Mouse (Mus musculus) brain, embryonic 18.5 days (tissue): ENCODE results near the gene Slc6a14.

Source experiments
- DNase-seq: peaks from one replicate; pipeline ENCODE4 v3.0.0-alpha.2; 2012; ENCODE audit warnings: low read depth, low spot score

Slc6a14 gene

DNA sequence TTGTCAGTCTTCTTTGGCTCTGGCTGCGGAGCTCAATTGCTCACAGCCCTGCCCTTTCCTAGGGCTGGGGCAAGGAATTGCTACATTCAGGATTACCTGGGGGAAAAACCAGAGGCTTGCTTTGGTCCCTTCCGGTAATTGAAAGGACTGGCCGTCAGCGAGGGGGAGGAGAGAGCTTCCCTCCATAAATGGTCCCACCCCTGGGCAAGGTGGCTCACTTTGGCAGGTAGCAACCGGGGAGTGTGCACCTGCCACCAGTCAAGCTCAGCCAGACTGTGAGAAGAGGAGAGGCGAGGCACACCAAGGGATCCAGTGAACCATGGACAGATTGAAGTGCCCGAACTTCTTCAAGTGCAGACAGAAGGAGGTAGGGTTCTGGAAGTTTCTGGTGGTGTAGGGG lies at the start of gene Slc6a14:
TSS of gene Slc6a14 (plus strand) at position 68 of the 400 bp plus-strand sequence.
- DNase-seq, result no peak

DNA sequence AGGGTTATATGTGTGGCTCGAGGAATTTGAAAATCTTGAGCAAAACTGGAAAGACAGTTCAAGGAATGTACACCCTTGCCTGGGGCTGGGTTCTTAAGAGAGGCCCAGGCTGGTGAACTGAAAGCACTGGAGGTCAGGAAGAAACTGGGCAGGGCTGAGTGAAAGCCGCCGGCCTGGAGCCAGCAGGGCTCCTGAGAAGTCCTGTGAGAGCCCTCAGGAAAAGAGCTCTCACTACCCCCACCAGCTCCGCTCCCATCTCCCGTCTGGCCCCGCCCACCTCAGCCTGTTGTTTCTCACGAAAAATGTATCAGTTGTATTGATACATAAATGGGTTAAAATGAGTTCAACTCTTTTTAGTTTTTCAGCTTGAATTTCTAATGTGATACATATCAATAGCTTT lies 43.8 kb upstream of the Slc6a14 start:
- DNase-seq, result no peak

DNA sequence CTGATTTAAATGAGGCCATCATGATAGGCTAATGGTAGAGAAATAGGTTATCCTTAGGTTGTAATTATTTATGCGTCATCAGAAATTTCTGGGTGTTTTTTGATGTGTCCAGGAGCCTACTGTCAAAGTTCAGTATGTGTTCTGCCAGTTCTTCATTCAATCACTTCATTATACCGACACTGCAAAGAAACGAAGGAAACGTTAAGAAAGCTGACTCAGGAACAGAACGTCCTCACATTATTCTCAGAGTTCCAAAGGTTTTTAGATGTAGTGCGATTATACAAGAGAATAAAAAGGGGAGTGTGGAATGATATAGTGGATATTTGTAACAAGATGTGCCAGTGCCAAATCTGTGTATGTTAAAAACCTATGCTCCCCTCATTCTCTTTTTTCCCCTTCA lies 19.5 kb upstream of the Slc6a14 start:
- DNase-seq, result no peak

DNA sequence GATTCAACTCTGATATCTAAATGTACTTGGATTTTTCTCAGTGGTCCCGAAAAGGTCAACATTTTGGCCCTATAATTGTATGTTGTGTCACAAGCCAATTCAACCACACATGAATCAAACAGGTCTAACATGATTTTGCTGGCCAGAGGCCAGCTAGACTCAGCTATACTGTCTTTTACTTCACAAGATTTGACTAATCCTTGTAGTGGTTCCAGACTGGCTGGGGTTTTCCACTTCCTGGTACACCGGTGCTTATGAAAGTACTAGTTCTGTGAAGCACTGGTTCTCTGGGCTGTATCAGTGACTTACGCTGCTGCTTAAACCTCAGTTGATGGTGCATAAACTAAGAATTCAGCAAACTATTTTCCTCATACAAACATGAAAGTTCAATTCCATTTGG lies 19.0 kb upstream of the Slc6a14 start:
- DNase-seq, result no peak

DNA sequence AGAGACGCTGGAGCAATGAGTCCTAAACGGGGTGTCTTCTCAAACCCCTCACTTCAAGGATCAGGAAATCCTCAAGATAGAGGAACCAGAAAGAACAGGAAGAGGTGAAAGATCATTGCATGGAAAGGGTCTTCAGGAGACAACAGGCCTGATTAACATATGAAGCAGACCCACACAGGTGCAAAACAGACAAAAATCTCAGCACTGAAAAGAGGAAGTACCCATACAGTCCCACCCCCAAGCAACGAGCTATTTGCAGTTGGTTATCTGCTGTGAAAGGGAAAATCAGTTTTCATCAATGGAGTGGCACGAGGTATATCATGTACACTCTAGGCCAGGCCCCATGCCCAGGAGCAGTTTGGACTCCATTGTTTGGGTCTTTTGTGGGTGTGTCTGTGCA lies 13.1 kb upstream of the Slc6a14 start:
- DNase-seq, result no peak

DNA sequence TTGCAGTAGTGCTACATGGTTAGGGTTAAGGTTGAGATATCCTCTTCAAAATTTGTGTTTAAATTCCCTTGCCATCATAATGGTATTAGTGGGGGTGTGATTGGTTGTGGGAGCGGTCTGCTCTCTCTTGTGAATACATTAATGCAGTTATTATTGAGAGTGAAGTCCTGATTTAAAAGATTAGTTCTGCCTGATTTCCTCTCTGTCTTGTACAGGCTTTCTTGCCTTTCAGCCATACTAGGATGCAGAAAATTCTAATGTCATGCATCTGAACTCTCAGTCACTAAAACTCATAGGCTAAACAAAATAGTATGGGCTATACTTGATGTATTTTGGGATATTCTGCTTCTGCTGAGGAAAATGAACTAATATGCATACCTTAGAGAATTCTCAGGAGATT lies 10.2 kb upstream of the Slc6a14 start:
- no peak for DNase-seq

DNA sequence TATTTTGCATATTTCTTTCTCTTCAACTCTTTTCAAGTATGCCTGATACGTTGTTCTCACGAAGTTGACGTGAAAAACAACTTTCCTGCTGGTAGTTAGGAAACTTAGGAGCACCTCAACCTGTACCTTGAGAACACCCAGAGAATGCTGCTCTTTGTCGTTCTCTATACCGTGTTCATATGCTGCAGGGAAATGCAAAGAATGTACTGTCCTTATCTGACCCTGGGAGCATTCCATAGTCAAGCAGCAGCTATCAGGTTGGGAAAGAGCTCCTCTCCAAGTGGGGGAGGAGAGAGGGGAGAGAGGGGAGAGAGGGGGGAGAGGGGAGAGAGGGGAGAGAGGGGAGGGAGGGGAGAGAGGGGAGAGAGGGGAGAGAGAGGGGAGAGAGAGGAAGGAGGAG lies 597 bp downstream of the Slc6a14 start:
- DNase-seq, result no peak

DNA sequence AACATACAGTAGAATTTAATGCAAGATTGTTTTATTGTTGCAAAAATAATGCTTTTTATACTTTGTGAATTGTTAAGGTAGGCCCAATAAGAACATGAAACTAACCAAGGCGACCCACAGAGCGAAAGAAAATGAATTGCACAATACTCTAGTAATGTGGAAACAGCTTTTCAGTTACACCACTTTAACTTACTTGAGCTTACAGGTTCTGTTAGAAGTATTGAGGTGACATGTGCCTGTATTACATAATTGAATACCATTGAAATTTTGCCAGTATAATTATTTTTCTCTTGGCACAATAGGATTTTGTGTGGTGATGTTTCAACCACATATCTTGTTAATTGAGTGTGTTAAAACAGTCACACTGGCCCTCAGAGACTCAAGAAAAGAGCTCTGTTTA lies 2.2 kb downstream of the Slc6a14 start:
- no peak for DNase-seq

DNA sequence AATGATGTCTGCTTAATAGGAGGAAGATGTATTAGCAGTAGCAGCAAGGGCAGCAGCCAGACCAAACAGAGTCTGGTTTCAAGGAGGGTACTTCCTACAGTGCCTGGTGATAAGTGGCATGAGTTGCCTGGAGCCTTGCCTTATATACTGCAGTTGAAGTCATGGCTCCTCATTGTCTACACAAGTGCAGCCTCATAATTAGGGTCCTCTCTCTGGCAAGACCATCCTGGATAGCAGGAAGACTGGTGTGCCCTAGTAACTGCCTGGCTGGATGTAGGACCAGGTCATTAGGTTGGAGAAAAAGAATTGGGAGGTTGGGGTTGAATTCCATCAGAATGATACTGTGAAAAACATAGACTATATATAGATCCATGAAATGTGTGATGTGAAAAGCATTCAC lies 30.3 kb downstream of the Slc6a14 start, which contains the start of gene Gm28269:
TSS of gene Gm28269 (minus strand) at position 101 of the 400 bp plus-strand sequence.
- no peak for DNase-seq
